Mouse (Mus musculus): ENCODE measurements at regions not wholly inside any gene's neighbourhood (a gene's known extent, or its start where the extent isn't known, plus 50 kb on each side); places are given as distances from the start of the nearest gene placed in this dataset.

GRCm38 (mm10) chr4:56598398-56598797, 141.5 kb upstream of the Gm26657 start:
- H3K4me1 ChIP-seq (ENCODE audit: control insufficient read depth, insufficient read depth, insufficient read length, low read length) = no peaks in the 10 kb centered on the region
- H3K27ac ChIP-seq (replicated peaks; ENCODE audit: low read depth, low read length) = no peak overlapping the region
- H3K4me3 ChIP-seq (ENCODE audit: insufficient read depth, low read depth, low read length) = no peak overlapping the region

DNA sequence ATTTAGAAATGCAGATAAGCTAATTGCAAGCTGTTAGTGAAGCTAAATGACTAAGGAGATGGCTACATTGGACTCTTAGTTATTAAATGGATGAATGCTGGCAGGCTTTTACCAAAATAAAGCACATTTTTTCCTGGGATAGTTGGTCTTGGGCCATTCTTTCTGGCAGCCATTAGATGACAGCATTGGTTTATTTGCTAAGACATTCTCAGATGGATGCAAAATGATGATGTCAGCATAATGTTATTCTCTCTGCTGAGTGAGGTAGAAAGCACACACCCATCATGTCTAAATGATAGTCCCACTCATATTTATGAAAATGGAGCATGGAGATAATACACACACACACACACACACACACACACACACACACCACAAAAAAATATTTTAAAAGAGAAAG, 141.9 kb upstream of the Gm26657 start:
- Histone ChIP-seq H3K4me3 (ENCODE audit: insufficient read depth, low read depth, low read length) (no peak overlapping the region), H3K4me1 (ENCODE audit: control insufficient read depth, insufficient read depth, insufficient read length, low read length) (no peaks in the 10 kb centered on the region), H3K27ac (replicated peaks; ENCODE audit: low read depth, low read length) (no peak overlapping the region)

GRCm38 (mm10) chr4:56582405-56582804, 157.5 kb upstream of the Gm26657 start:
- H3K27ac ChIP-seq (replicated peaks; ENCODE audit: low read depth, low read length) = no peak overlapping the region
- H3K4me3 ChIP-seq (ENCODE audit: insufficient read depth, low read depth, low read length) = no peak overlapping the region
- H3K4me1 ChIP-seq (ENCODE audit: control insufficient read depth, insufficient read depth, insufficient read length, low read length) = no peaks in the 10 kb centered on the region

DNA sequence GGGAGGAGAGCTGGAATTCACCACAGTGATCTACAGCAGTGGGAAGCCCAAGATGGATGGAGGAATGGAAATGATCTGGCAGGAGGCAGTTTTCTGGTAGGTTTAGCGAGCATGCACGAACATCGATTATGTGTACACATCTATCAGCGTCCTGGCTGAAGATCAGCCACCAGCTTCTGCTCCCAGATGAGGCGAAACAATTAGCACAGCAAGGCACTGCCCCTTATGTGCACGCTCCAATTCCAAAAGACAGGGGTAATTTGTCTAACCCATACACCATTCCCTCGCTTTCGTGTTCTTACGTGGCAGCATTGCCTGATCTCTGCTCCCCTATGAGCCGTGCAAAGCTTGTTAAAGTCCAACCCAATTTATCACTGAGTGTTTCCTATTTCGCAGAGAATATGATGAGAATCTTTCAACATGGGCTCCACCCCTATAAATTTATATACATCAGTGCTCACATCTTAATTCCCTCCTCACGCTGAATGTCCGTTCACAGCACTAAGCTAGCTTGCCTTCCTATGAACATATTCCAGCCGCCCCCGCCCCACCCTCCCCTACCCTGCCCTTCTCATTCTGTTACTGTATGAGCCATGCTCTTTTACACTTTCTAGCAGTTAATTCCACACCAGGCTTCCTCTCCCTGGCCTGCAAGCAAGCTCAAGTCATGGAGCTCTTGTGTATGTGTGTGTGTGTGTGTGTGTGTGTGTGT, 162.9 kb upstream of the Gm26657 start:
- no peaks in the 10 kb centered on the region for H3K4me1 ChIP-seq (ENCODE audit: control insufficient read depth, insufficient read depth, insufficient read length, low read length)
- no peak overlapping the region for H3K4me3 ChIP-seq (ENCODE audit: insufficient read depth, low read depth, low read length)
- no peak overlapping the region for H3K27ac ChIP-seq (replicated peaks; ENCODE audit: low read depth, low read length)

DNA sequence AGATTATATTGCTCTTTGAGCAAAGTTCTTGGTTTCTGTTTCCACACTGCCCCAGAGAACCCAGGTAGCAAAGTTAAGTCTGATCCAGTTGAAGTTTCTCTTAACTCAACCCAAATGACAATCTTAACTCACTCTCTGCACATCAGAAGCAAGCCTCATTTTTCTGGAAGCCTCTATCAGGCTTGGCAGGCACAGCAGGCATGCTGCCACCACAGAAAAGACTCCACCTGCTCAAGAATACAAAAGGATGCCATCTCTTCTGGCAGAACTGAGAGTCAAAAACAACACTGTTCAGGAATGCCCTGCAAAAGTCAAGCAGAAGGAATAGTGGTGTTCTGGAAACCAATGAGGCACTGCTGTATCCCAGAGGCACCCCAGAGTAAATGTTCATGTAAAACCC, 187.7 kb upstream of the Gm26657 start:
- no peak overlapping the region for H3K27ac ChIP-seq (replicated peaks; ENCODE audit: low read depth, low read length)
- no peaks in the 10 kb centered on the region for H3K4me1 ChIP-seq (ENCODE audit: control insufficient read depth, insufficient read depth, insufficient read length, low read length)
- no peak overlapping the region for H3K4me3 ChIP-seq (ENCODE audit: insufficient read depth, low read depth, low read length)

- H3K4me3 ChIP-seq (ENCODE audit: insufficient read depth, low read depth, low read length) = no peak overlapping the region
- H3K4me1 ChIP-seq (ENCODE audit: control insufficient read depth, insufficient read depth, insufficient read length, low read length) = no peaks in the 10 kb centered on the region
- no peak overlapping the region for H3K27ac ChIP-seq (replicated peaks; ENCODE audit: low read depth, low read length)
Measured at GRCm38 (mm10) chr4:56533344-56533985, 206.4 kb upstream of the Gm26657 start.

DNA sequence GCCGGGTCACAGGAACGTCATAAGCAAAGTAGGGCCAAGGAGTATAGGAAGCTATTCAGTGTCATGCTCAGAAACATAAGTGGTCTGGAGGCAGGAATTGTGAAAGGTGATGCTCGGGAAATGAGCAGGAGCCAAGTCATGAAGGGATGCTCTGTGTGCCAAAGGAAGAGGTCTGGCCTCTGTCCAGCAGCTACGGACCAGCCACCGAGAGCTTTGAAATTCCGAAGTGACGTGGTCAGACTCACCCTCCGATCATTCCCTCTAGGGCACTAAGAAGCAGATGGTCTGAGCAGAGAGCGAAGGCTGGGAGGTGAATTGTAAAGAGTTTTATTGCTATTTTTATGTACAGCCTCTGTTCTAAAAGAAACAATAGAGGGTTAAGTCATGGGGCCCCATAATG, 206.9 kb upstream of the Gm26657 start:
- Histone ChIP-seq H3K27ac (replicated peaks; ENCODE audit: low read depth, low read length) (no peak overlapping the region), H3K4me1 (ENCODE audit: control insufficient read depth, insufficient read depth, insufficient read length, low read length) (no peaks in the 10 kb centered on the region), H3K4me3 (ENCODE audit: insufficient read depth, low read depth, low read length) (no peak overlapping the region)

GRCm38 (mm10) chr4:56528571-56528970, 211.3 kb upstream of the Gm26657 start:
- Histone ChIP-seq H3K4me3 (ENCODE audit: insufficient read depth, low read depth, low read length) (no peak overlapping the region), H3K4me1 (ENCODE audit: control insufficient read depth, insufficient read depth, insufficient read length, low read length) (no peaks in the 10 kb centered on the region), H3K27ac (replicated peaks; ENCODE audit: low read depth, low read length) (no peak overlapping the region)

DNA sequence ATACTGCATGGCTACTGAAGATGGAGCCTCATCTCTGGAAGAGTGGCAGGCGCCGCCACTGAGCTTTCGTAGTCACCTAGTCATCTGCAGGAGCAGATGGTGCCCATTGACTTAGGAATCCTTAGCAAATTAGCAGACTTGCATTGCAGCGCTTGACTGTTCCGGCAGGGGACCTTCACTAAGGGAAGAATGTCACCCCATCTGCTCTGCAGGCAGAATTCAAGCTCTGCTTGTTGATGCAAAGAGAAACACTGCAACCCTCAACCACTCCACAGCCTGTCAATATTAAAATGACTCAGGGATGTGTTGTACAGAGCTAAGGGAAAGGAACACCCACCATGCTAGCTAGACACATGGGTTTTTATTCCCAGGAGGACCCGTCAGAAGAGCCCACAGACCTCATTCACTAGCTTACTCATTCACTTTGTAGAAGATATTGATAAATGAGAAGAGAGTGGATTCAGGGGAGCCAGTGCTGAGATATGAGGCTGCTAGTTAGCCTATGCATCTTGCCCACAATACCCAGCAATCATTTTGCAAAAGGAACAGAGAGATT, 215.4 kb upstream of the Gm26657 start:
- Histone ChIP-seq H3K4me1 (ENCODE audit: control insufficient read depth, insufficient read depth, insufficient read length, low read length) (no peaks in the 10 kb centered on the region), H3K27ac (replicated peaks; ENCODE audit: low read depth, low read length) (no peak overlapping the region), H3K4me3 (ENCODE audit: insufficient read depth, low read depth, low read length) (no peak overlapping the region)

DNA sequence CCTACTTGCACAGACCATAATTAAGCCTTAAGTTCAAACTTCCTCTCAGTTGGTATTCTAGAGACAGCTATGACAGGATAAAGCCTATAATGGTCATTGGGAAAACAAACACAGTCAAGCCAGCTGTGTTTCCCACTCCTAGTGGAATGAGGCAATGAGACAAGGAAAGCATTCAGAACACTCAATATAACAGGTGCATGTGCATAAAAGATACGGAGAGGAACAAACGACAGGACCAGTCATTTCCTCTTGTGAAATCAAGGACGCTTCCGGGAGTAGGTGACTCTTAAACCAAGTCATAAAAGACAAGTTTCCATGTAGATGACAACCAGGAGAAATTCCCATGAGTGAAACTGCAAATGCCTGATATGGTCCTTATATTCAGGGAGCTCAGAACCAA, 232.1 kb upstream of the Gm26657 start:
- no peak overlapping the region for H3K27ac ChIP-seq (replicated peaks; ENCODE audit: low read depth, low read length)
- peaks cover 4% of the 10 kb centered on the region; the same call in 1 of the 2 replicates for H3K4me1 ChIP-seq (ENCODE audit: control insufficient read depth, insufficient read depth, insufficient read length, low read length)
- no peak overlapping the region for H3K4me3 ChIP-seq (ENCODE audit: insufficient read depth, low read depth, low read length)

GRCm38 (mm10) chr4:56506786-56507185, 233.1 kb upstream of the Gm26657 start:
- H3K27ac ChIP-seq (replicated peaks; ENCODE audit: low read depth, low read length) = no peak overlapping the region
- H3K4me1 ChIP-seq (ENCODE audit: control insufficient read depth, insufficient read depth, insufficient read length, low read length) = peaks cover 4% of the 10 kb centered on the region; the same call in 1 of the 2 replicates
- no peak overlapping the region for H3K4me3 ChIP-seq (ENCODE audit: insufficient read depth, low read depth, low read length)

- peaks cover 4% of the 10 kb centered on the region; the same call in 1 of the 2 replicates for H3K4me1 ChIP-seq (ENCODE audit: control insufficient read depth, insufficient read depth, insufficient read length, low read length)
- no peak overlapping the region for H3K27ac ChIP-seq (replicated peaks; ENCODE audit: low read depth, low read length)
- no peak overlapping the region for H3K4me3 ChIP-seq (ENCODE audit: insufficient read depth, low read depth, low read length)
Measured at GRCm38 (mm10) chr4:56506067-56506466, 233.8 kb upstream of the Gm26657 start.

- Histone ChIP-seq H3K4me1 (ENCODE audit: control insufficient read depth, insufficient read depth, insufficient read length, low read length) (no peaks in the 10 kb centered on the region), H3K4me3 (ENCODE audit: insufficient read depth, low read depth, low read length) (no peak overlapping the region), H3K27ac (replicated peaks; ENCODE audit: low read depth, low read length) (no peak overlapping the region)
Measured at GRCm38 (mm10) chr4:56492537-56493221, 247.2 kb upstream of the Gm26657 start.

DNA sequence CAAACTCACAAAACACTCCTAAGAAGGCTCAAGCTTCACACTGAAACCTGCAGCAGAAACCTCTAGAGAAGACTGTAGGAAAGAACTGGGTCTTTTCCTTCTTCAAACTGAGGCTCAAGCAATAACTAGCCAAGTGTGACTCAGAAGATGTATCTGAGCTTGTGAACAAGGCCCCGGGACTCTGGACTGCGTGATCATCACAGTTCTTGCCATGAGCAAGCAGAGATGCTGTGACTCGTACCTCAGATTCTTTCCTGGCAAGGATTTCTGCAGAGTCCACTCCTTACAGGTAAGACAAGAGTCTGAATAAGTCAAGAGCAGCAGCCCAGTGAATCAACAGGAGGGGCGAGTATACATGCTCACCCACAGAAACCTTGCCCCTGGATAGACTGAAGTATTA, 250.5 kb upstream of the Gm26657 start:
- H3K4me1 ChIP-seq (ENCODE audit: control insufficient read depth, insufficient read depth, insufficient read length, low read length) = no peaks in the 10 kb centered on the region
- H3K27ac ChIP-seq (replicated peaks; ENCODE audit: low read depth, low read length) = no peak overlapping the region
- no peak overlapping the region for H3K4me3 ChIP-seq (ENCODE audit: insufficient read depth, low read depth, low read length)

GRCm38 (mm10) chr4:56483708-56484107, 256.2 kb upstream of the Gm26657 start:
- no peak overlapping the region for H3K4me3 ChIP-seq (ENCODE audit: insufficient read depth, low read depth, low read length)
- H3K4me1 ChIP-seq (ENCODE audit: control insufficient read depth, insufficient read depth, insufficient read length, low read length) = no peaks in the 10 kb centered on the region
- no peak overlapping the region for H3K27ac ChIP-seq (replicated peaks; ENCODE audit: low read depth, low read length)
